Mouse (Mus musculus) mouse trophoblast stem cell (cell line): Measurements from ENCODE around the gene Olfr44.

Experiments used
- in situ Hi-C, 2 experiments: fragments of 300-500 bp; cut with MseI, MboI; formaldehyde crosslinking; loops; 2 replicates in 1 of 2; 3 replicates in 1 of 2; pipeline ENCODE4 v1.15.1; 2025

Olfr44 gene

DNA sequence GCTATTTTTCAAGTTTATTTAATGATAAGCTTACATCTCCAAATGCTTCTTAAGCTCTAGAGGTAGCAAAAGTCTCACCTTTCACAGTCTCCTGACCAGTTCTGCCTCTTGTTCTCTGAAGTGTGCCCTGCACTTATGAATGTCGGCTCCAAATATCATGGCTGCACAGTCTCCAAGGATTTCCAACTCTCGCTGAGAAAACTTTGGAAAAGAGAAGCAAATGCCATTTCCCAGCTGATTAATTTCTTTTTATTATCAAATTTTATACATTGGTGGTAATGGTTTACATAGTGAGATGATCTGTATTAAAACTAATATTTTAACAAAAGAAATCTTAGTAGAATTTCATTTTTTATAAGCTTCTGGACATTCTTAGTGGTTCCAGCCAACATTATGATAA, at the start of gene Olfr44:
TSS of gene Olfr44 (minus strand) at position 101 of the 400 bp plus-strand sequence.
- in situ Hi-C loops, result no loop called here

DNA sequence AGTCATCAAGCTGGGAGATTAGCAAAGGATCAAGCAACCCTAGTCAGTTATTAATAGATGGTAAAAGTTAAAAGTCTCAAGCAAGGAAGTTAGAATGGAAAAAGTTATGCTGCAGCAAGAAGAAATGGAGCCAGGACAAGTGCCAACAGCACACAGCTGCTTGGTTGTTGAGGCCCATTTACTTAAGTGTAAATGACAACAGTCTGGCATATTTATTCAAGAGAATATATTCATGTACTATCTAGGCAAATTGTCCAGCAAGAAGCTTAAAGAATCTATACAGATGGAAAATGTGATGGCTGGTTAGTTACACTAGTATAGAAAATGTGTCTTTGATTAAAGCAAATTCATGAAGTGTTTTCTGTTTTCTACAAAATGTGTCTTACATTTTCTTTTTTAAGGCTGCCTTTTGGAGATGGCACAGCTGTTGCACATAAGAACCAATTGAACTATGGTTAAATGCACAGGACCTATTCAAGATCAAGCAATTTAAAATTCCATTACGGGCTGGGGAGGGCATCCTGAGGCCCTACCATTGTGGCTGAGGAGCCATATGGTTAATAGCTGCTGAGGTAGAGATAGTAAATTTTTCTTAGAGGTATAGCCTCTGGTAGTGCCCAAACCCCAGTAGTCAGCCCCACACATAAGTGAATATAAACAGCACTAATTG, 30.0 kb upstream of the Olfr44 start:
- in situ Hi-C loops, result no loop called here

DNA sequence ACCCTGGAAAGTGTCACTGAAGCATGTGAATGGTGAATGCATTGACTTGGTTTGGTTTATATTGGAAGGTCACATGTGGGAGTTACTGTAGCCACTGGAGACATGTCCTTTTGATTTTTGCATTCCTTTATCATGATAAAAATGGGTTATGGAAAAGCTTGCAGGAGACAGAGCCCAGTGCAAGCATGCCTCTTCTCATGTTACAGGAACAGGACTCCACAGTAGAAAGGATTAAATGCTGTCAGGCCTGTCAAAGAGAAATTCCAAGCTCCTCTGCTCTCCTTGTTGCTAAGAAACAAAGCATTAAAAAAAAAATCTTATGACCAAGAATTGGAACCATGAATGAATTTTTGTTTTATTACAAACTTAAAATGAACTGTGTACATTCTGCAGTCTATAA, 24.8 kb upstream of the Olfr44 start:
- in situ Hi-C loops, result no loop called here

DNA sequence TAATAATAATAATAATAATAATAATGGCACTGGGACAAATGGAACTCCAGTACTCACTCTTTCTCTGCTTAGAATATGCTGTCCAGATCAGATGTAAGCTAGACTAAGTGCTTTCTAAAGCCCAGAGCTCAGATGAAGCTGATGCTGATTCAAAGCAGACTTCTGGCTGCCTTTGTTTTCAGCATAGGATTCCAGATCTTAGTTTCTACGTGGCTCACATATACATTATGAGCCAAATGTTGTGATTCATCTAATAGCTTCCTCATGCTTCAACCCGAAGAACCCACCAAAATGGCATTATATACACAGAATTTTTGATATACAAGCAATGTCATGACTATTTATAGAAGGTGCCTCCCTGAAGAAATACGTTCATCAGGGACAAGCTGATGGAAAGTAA, 21.7 kb upstream of the Olfr44 start, which contains the start of gene Olfr957:
TSS of gene Olfr957 (minus strand) at position 279 of the 400 bp plus-strand sequence.
- in situ Hi-C loops, result no loop called here

DNA sequence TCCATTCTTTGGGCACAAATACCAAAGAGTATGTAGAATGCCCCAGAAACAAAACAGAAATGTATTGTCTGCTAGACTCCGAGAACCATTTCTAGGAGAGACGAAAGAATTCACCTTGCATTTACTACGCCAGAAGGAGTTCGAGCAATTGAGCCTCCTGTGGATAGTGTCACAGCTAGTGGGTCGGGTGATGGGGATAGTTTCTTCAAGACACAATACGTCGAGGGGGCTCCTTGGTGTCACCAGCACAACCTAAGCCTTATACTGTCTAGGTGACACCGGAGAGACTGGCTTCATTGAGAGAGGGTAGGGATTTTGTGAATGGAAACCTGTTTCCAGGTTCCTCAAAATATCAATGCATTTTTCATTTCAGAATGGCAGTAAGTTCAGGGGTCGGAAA, 15.6 kb upstream of the Olfr44 start:
- in situ Hi-C loops, result no loop called here

DNA sequence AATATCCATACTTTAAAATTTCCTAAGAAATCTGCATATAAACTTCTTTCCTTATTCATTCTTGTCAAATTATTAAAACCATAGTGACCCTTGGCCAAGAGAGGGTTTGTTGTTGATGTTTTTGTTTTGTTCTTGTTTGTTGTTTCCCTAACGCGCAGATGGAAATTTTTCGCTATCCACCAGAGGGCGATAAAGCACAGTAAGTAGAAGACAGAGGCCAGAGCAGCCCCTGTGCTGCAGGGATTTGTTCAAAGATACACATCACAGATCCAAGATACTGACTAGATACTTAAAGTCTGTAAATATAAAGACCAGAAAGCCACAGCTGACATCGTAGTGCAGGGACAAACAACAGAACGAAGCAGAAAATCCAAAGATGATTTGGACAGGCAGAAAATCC, 15.2 kb upstream of the Olfr44 start:
- in situ Hi-C loops, result no loop called here

DNA sequence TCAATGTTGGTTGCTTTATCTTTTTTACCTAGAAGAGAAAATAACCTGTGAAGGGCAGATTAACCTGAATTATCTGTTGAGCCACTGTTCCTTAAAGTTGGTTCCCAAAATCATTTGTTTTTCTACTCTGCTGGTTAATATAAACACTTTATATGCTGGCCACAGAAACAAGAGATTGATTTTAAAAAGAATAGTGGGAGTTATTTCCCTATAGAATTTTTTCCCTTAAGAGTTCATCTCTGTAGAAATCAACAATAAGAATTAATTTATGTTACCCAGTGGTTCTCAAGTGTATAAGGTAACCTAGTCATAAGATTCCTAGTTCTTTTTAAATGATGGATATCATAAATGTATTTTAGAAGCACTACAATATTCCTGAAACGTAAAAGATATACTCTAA, 22.0 kb downstream of the Olfr44 start, which contains the start of gene Olfr955:
TSS of gene Olfr955 (minus strand) at position 101 of the 400 bp plus-strand sequence.
- in situ Hi-C loops, result loop anchor here in 1 of 2 experiments (5.0 kb wide), 1 partner anchor 40 kb away; no protein-coding TSS in a partner anchor

DNA sequence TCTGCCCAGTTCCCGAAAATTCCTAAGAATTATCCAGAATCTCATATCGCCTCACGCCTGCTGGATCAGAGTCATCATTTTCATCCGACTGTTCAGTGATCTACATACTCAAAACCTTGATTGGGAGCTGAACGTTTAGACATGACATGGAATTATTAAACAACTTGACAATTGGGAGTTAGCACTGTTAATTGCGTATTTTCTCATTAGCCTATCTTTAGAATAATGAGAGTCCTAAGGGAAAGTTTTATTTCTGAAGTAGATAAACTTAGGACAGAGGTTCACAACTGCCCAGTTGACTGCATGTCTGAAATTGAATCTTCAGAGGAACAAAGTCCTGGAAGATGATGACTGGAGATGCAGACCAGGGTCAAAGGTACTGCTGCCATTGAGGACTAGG, 37.4 kb downstream of the Olfr44 start, which contains the start of gene Olfr954:
TSS of gene Olfr954 (plus strand) at position 301 of the 400 bp plus-strand sequence.
- in situ Hi-C loops, result no loop called here
